Mouse (Mus musculus) E14TG2a.4 (cell line): ENCODE data around the gene Kcnq5.
A peak's percentile ranks its signal among the peaks of the same experiment; 100 is the strongest.

Experiments
- CTCF ChIP-seq: conservative IDR thresholded peaks from 2 replicates; pipeline ENCODE4 v1.5.1; 2014; ENCODE audit warnings: low read length
- NANOG ChIP-seq: IDR thresholded peaks from 2 replicates; pipeline ENCODE4 v1.6.1; 2014; ENCODE audit warnings: borderline replicate concordance, low read length, mixed read lengths
- POU5F1 ChIP-seq: IDR thresholded peaks from 2 replicates; pipeline ENCODE4 v1.6.1; 2014; ENCODE audit warnings: low read length, borderline replicate concordance

GRCm38 (mm10) chr1:21460941-21461689 lies 500.6 kb downstream of the Kcnq5 start:
- TF ChIP-seq CTCF (peak; percentile 78), NANOG (no peak), POU5F1 (no peak)
